8 mouse cellular contexts compared by ENCODE assay signal in the genomic region with DNA sequence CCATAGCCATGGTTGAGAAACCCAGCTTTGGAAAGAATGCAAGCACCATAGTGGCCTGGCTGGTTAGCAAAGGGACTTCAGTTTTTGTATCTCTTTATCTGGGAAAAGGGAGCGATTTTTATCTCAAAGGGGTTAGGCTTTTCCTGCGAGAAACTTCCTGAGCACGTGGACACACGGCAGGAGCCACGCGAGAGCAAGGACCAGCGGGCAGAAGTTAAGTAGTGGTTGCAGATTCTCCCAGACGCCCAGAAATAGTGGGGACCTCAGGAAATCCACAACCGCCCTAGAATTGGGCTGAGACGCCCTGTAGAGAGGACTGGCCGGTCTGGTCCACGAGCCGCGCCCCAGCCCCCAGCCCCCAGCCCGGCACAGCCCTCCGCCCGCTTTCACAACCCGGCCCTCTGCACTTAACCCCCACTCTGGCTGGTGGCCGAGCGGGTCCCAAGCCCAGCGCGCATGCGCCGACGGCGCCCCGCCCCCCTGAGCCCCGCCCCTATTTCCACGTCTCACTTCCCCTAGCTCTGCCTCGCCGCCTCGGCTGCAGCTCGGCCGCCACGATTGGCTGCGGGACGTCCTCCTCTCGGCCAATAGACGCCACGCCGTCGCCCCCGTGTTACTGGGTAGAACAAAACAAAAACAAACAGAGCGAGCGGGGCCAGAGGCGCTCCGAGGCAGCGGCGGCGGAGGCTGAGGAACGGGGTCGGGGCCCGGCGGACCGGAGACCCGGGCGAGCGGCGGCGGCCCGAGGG. TPM values are rescaled to one million over a fixed set of nuclear protein-coding genes. Genes with fewer than 3 reads are reported as not detected.
DNase-seq lines count a peak whose midpoint lies in the region; ATAC-seq lines count a peak whose summit lies in the region.

No protein-coding gene starts in this region.

- H3K9ac ChIP-seq in hindbrain, embryonic 13.5 days: peak overlapping the region; percentile 93

- no peaks in the 10 kb centered on the region for H3K9me3 ChIP-seq in hindbrain, embryonic 13.5 days

- peak overlapping the region; percentile 96 for H3K4me3 ChIP-seq in hindbrain, embryonic 13.5 days

- peak overlapping the region; percentile 68 for H3K4me2 ChIP-seq in hindbrain, embryonic 13.5 days

- peak overlapping the region; percentile 94 for H3K27ac ChIP-seq in hindbrain, embryonic 13.5 days

- H3K27me3 ChIP-seq in hindbrain, embryonic 13.5 days: no peaks in the 10 kb centered on the region

- peaks cover 23% of the 10 kb centered on the region for H3K4me1 ChIP-seq in hindbrain, embryonic 13.5 days (replicated peaks)

- ATAC-seq in hindbrain, embryonic 13.5 days (ENCODE audit: low FRiP score): peak; percentile 98

- peak; percentile 98 for DNase-seq in Muller cell, postnatal 12 days (ENCODE audit: inconsistent ontology term)
- peak; percentile 97 for DNase-seq in cerebellum, adult 9-11 months
- DNase-seq in frontal cortex, postnatal 10 days (ENCODE audit: low spot score in 2 of 2): peak; percentile 95 to 96
- DNase-seq in layer of hippocampus, postnatal 25 days (ENCODE audit: extremely low spot score in 1 of 2, low spot score in 1 of 2): peak; percentile 85 to 86
- peak; percentile 97 for DNase-seq in lung, postnatal 25 days (ENCODE audit: low spot score)
- DNase-seq in retina, embryonic 14.5 days (ENCODE audit: low spot score): peak; percentile 98
- DNase-seq in thymus, postnatal 4 days: peak; percentile 94

- H3K36me3 ChIP-seq in hindbrain, embryonic 13.5 days: no peaks in the 10 kb centered on the region

- WGBS in hindbrain, embryonic 13.5 days: under 1% methylated on average over 56 of the region's 61 CpGs

RNA-seq across cellular contexts. Expression of gene Pdcd4, which starts 10.9 kb away (rescaled TPM):
- 75.4 and 82.8 TPM in 2 replicates for polyA plus RNA-seq in hindbrain, embryonic 13.5 days (2015; fragmentation: Nextera tagmentation; extraction: Ambion mirVana)
- 100 to 1,000 TPM; 118 to 120 TPM for total RNA-seq in layer of hippocampus, postnatal 25 days (2021)

RNA-seq across cellular contexts. Expression of gene Shoc2, which starts 41.2 kb away (rescaled TPM):
- 66.3 and 70.3 TPM in 2 replicates for polyA plus RNA-seq in hindbrain, embryonic 13.5 days (2015; fragmentation: Nextera tagmentation; extraction: Ambion mirVana)
- 10 to 100 TPM; 47.8 to 49.1 TPM for total RNA-seq in layer of hippocampus, postnatal 25 days (2021)

RNA-seq across cellular contexts. Expression of gene Bbip1, which starts 41.5 kb away (rescaled TPM):
- 126 and 139 TPM in 2 replicates for polyA plus RNA-seq in hindbrain, embryonic 13.5 days (2015; fragmentation: Nextera tagmentation; extraction: Ambion mirVana)
- 10 to 100 TPM; 53.3 to 54.2 TPM for total RNA-seq in layer of hippocampus, postnatal 25 days (2021)

Comparison
In these comparisons a context has a peak if more than half of its experiments do, and no peak if none do; other contexts are left out.
1. Peak in every context shown above with its lines: DNase-seq, ATAC-seq, H3K4me3 ChIP-seq and H3K27ac ChIP-seq.